Mouse (Mus musculus): ENCODE results near the gene Csnk2b.

- TF ChIP-seq EP300 (IDR thresholded peaks at IDR 0.05; ENCODE audit: low read depth) = no peak
- TF ChIP-seq CTCF (IDR thresholded peaks at IDR 0.05; ENCODE audit: low read depth) = no peak
Observed at GRCm38 (mm10) chr17:35131038-35131437, 9.2 kb upstream of the Csnk2b start.
